2 mouse cellular contexts compared by ENCODE assay signal in the genomic region with DNA sequence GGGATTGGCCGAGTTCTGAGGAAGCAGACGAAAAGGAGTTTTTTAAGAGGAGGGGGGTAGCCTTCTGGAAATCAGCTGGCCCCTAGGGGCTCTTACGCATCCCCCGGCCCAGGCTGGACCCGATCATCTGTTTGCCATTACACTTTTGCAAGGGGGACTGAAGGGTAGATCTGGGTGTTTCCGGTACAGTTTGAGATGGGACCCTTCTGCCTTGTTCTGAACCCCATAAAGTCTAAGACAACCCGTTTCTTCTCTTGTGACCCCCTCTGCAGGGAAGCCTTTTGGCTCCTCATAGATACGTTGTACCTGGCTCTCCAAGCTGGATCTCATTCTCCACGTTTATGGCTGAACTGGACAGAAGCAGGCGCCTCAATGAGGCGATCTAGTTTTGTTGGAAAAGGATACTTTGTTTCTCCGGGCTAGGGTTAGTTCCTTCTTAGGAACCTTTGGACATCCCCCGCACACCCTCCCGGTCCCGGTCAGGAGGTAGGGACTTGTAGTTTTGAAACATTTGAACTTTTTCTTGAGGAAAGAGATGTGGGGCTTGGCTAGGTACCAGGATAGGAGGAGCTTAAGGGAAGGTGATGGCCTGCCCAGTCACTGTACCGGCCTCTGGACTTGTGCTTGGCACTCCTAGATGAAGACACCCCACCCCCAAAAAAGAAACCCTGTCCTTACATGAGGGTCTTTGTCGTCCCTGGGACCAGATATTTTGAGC.
TF ChIP-seq lines count a peak whose summit lies in the region.

No protein-coding gene starts in this region.

TF ChIP-seq in C2C12, 6 proteins besides CTCF, POLR2A, EP300 and RAD21:
- TF ChIP-seq USF1 (IDR thresholded peaks at IDR 0.05; ENCODE audit: low read depth) (no peak), FOSL1 (IDR thresholded peaks at IDR 0.05; ENCODE audit: insufficient read depth, low read length, poor library complexity, severe bottlenecking) (no peak), MYOG (IDR thresholded peaks at IDR 0.05; ENCODE audit: control insufficient read depth, extremely low read depth, insufficient read length) (no peak), MAX (IDR thresholded peaks at IDR 0.05) (no peak), CEBPB (IDR thresholded peaks at IDR 0.05; ENCODE audit: low read depth) (no peak), MYOD1 (IDR thresholded peaks at IDR 0.05; ENCODE audit: control insufficient read depth, insufficient read length, low read depth) (no peak)

TF ChIP-seq in ES-E14, 5 proteins besides CTCF, POLR2A, EP300 and RAD21:
- TF ChIP-seq ZC3H11A (IDR thresholded peaks at IDR 0.05; ENCODE audit: borderline replicate concordance, low read depth, low read length): no peak
- no peak for TF ChIP-seq CHD2 (IDR thresholded peaks at IDR 0.05; ENCODE audit: low read depth, low read length)
- no peak for TF ChIP-seq MAFK (IDR thresholded peaks at IDR 0.05; ENCODE audit: insufficient read depth, low read depth, low read length)
- no peak for TF ChIP-seq HCFC1 (IDR thresholded peaks at IDR 0.05; ENCODE audit: borderline replicate concordance, insufficient read depth, low read length)
- TF ChIP-seq ZNF384 (IDR thresholded peaks at IDR 0.05; ENCODE audit: low read depth, low read length): no peak
